Mouse (Mus musculus): ENCODE results near the gene Fam149a. TPM values are rescaled to one million over a fixed set of nuclear protein-coding genes. Genes with fewer than 3 reads are reported as not detected.

Fam149a gene
- total RNA-seq, 2 experiments from 2014 or later = 1.8 to 2.8 TPM

GRCm38 (mm10) chr8:45324151-45324550 lies 57.9 kb downstream of the Fam149a start:
- intact Hi-C loops (cut with DNase I) = no loop called here
- DNase-seq = no peak
- no peak overlapping the region for H3K27ac ChIP-seq
- no peak for TF ChIP-seq CTCF (IDR thresholded peaks at IDR 0.05)
- no peak overlapping the region for H3K4me3 ChIP-seq

DNA sequence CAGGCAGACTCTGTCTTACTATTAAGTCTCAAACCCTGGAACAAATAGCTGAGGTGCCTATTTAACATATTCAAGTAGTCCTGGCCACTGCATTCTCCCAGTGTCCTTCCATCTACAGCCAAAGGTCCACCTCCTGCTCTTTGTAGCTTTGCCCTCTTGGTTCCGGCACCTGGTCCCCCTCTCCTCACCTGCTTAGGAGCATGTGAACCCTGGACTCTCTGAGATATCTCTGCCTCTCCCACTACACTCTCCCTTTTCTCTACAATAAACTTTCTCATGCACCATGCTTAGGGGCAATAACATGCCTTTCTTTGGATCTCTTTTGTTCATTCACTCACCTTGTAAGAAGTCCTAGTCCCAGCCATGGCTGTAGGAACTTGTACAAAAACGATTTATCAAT lies 60.7 kb downstream of the Fam149a start:
- no peak for DNase-seq
- H3K4me3 ChIP-seq = no peak overlapping the region
- no peak overlapping the region for H3K27ac ChIP-seq
- intact Hi-C loops (cut with DNase I) = no loop called here
- TF ChIP-seq CTCF (IDR thresholded peaks at IDR 0.05) = no peak

GRCm38 (mm10) chr8:45320930-45321329 lies 61.2 kb downstream of the Fam149a start:
- no peak for TF ChIP-seq CTCF (IDR thresholded peaks at IDR 0.05)
- no peak overlapping the region for H3K4me3 ChIP-seq
- intact Hi-C loops (cut with DNase I) = no loop called here
- no peak overlapping the region for H3K27ac ChIP-seq
- DNase-seq = no peak

DNA sequence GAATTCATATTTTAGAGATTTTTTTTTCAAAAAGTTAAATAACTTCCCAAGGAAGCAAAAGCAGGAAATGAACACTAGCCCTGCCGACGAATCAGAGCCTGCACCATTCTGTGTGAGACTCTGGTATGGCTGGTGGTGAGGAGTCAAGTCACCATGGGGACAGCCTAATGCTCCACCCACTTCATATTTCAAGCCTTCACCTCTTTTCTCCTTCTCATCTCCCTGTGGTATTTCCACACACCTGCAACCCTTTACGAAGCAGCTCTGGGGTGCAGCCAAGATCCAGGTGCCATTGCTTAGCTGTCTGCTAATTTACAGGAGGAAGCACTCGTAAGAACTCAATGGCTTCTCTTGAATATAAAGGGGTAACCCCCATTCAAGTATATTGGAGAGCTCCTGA lies 71.1 kb downstream of the Fam149a start:
- no peak for DNase-seq
- TF ChIP-seq CTCF (IDR thresholded peaks at IDR 0.05) = no peak
- Histone ChIP-seq H3K27ac (no peak overlapping the region), H3K4me3 (no peak overlapping the region)
- intact Hi-C loops (cut with DNase I) = no loop called here

- TF ChIP-seq CTCF (IDR thresholded peaks at IDR 0.05) = no peak
These were observed 73.7 kb downstream of the Fam149a start, which contains the start of gene Gm45753 for GRCm38 (mm10) chr8:45308366-45308765. Gene Gm45753 (minus strand): TSS chr8:45308466.

GRCm38 (mm10) chr8:45305479-45305878 lies 76.6 kb downstream of the Fam149a start:
- intact Hi-C loops (cut with DNase I) = no loop called here
- no peak for TF ChIP-seq CTCF (IDR thresholded peaks at IDR 0.05)
- no peak overlapping the region for H3K27ac ChIP-seq

More at GRCm38 (mm10) chr8:45308366-45308765, 73.7 kb downstream of the Fam149a start, which contains the start of gene Gm45753:
- H3K4me3 ChIP-seq = no peak within 1 kb of the TSS
- no peak for DNase-seq
- intact Hi-C loops (cut with DNase I) = no loop called here
- no peak within 1 kb of the TSS for H3K27ac ChIP-seq

DNA sequence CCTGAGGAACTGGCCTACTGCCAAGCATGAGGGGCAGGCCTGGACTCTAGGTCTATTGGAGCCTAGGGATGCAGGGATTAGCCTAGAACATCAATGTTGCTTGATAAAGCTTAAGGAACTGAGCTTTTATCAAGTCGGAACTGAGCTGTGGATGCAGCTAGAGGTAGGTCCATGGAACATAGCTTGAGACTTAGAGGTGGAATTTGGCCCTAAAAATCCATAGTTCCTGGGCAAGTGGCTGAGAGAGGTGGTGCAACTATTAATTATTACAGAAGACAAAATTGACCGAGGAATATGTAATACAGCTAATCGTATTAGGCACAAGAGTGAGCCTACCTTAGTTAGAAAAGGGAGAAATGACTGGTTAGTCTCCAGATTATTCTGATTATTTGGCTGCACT lies 77.7 kb downstream of the Fam149a start:
- TF ChIP-seq CTCF (IDR thresholded peaks at IDR 0.05) = no peak
- no peak overlapping the region for H3K4me3 ChIP-seq
- no peak overlapping the region for H3K27ac ChIP-seq
- no peak for DNase-seq
- intact Hi-C loops (cut with DNase I) = no loop called here

More at GRCm38 (mm10) chr8:45305479-45305878, 76.6 kb downstream of the Fam149a start:
- no peak for DNase-seq
- H3K4me3 ChIP-seq = no peak overlapping the region

- intact Hi-C loops (cut with DNase I) = no loop called here
- no peak for TF ChIP-seq CTCF (IDR thresholded peaks at IDR 0.05)
- H3K4me3 ChIP-seq = no peak overlapping the region
- H3K27ac ChIP-seq = no peak overlapping the region
- no peak for DNase-seq
These were observed 79.7 kb downstream of the Fam149a start for GRCm38 (mm10) chr8:45302390-45302789.

GRCm38 (mm10) chr8:45295276-45295675 lies 86.8 kb downstream of the Fam149a start:
- DNase-seq = no peak
- intact Hi-C loops (cut with DNase I) = no loop called here
- H3K27ac ChIP-seq = no peak overlapping the region
- H3K4me3 ChIP-seq = no peak overlapping the region
- no peak for TF ChIP-seq CTCF (IDR thresholded peaks at IDR 0.05)

DNA sequence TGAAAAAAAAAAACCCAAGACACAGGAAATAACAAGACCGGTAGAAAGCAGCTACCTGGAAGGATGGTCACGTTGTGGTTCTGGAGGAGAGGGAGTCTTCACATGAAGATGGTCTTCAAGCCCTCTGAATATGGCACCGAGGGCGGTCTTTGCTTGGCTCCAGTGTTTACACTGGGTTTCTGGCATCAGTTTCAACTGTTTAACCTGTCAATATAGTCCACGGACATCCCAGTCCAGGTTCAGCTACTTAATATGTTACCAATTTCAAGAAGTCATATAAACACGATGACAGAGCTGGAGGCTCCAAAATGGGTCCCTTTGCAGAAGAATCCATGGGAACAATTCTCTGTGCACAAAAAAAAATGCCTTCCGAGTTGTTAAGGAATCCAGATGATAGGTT lies 87.4 kb downstream of the Fam149a start, which contains the start of gene Klkb1:
TSS of gene Klkb1 (minus strand) at position 173 of the 400 bp plus-strand sequence.
- DNase-seq = no peak
- no peak within 1 kb of the TSS for H3K27ac ChIP-seq
- TF ChIP-seq CTCF (IDR thresholded peaks at IDR 0.05) = no peak
- H3K4me3 ChIP-seq = no peak within 1 kb of the TSS
- intact Hi-C loops (cut with DNase I) = no loop called here

- DNase-seq = no peak
- Histone ChIP-seq H3K4me3 (no peak overlapping the region), H3K27ac (no peak overlapping the region)
- TF ChIP-seq CTCF (IDR thresholded peaks at IDR 0.05) = no peak
- intact Hi-C loops (cut with DNase I) = no loop called here
These were observed 90.3 kb downstream of the Fam149a start for GRCm38 (mm10) chr8:45291790-45292189.

Other genes with a start within 250 kb of the Fam149a start
- gene F11, start 120.3 kb downstream of the Fam149a start, total RNA-seq (2021) = not detected
- gene Klkb1, start 87.4 kb downstream of the Fam149a start, total RNA-seq (2021) = not detected
- not detected for gene Gm45753, start 73.8 kb downstream of the Fam149a start, total RNA-seq (2021)
- under 1 TPM; 0.74 to 0.78 TPM for gene Cyp4v3, start 49.1 kb downstream of the Fam149a start, total RNA-seq (2021)
- gene Tlr3, start 28.8 kb upstream of the Fam149a start, total RNA-seq (2021) = 1 to 10 TPM in 1 of 2 experiments, under 1 TPM in 1; 0.99 to 1.8 TPM
- 10 to 100 TPM; 32.8 to 80.8 TPM for gene Sorbs2, start 125.5 kb upstream of the Fam149a start, total RNA-seq (2021)